Mouse (Mus musculus) E14TG2a.4 (cell line): Measurements from ENCODE around the gene Btbd3.
"Not testable (repeated sequence)": the region's sequence is repeated elsewhere in the genome, so short reads cannot be mapped to it uniquely, and the experiment has no call there.

Experiments
- CTCF ChIP-seq: conservative IDR thresholded peaks from 2 replicates; pipeline ENCODE4 v1.5.1; 2014; ENCODE audit warnings: low read length
- POU5F1 ChIP-seq: IDR thresholded peaks from 2 replicates; pipeline ENCODE4 v1.6.1; 2014; ENCODE audit warnings: low read length, borderline replicate concordance

DNA sequence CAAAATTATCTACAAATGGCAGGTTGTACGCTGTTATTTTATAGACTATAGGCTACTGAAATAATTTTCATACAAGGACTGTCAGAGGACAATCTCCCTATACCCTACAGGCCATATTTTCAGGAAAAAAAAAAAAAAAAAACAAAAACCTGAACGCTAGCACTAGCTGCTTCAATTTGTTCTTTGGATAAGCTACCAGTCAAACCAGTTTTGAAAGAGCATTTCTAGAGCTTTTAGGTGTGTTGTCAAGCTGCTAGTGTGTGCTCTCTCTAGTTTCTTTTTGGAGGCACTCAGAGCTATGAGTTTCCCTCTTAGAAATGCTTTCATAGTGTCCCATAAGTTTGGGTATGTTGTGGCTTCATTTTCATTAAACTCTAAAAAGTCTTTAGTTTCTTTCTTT lies 77.8 kb downstream of the Btbd3 start:
- not testable (repeated sequence) for TF ChIP-seq CTCF, POU5F1
